Mouse (Mus musculus) stomach, postnatal 0 days (tissue): ENCODE data around the gene Naaa.

Experiments used
- CTCF ChIP-seq: IDR thresholded peaks from 2 replicates; pipeline ENCODE4 v1.5.1; 2016; ENCODE audit warnings: antibody characterized with exemption, low read depth, mild to moderate bottlenecking, moderate library complexity
- EP300 ChIP-seq: optimal IDR thresholded peaks from 2 replicates; pipeline ENCODE3; 2016; ENCODE audit warnings: antibody characterized with exemption

- TF ChIP-seq EP300 (no peak), CTCF (no peak)
These were observed 46.1 kb downstream of the Naaa start for GRCm38 (mm10) chr5:92231836-92232235.
